Mouse (Mus musculus): ENCODE measurements around the gene 1600015I10Rik. TPM values are rescaled to one million over a fixed set of nuclear protein-coding genes. Genes with fewer than 3 reads are reported as not detected.
"Not testable (repeated sequence)": the region's sequence is repeated elsewhere in the genome, so short reads cannot be mapped to it uniquely, and the experiment has no call there.

Gene 1600015I10Rik
- polyA plus RNA-seq (2016; fragmentation: Nextera tagmentation; extraction: Ambion mirVana): not detected in 2 replicates

- H3K36me3 ChIP-seq: no peaks in the 10 kb centered on the region
- H3K4me1 ChIP-seq: no peaks in the 10 kb centered on the region
- WGBS: 90% methylated on average over 5 of the region's 5 CpGs
- no peaks in the 10 kb centered on the region for H3K9me3 ChIP-seq (replicated peaks)
- H3K27me3 ChIP-seq (ENCODE audit: low read depth, poor library complexity, severe bottlenecking): no peaks in the 10 kb centered on the region
- no peak within 1 kb of the TSS for H3K27ac ChIP-seq
- no peak for DNase-seq (ENCODE audit: low spot score)
- H3K4me3 ChIP-seq: no peak within 1 kb of the TSS
Measured at GRCm38 (mm10) chr6:48929595-48929994, at the start of gene 1600015I10Rik. 1600015I10Rik (plus strand) TSS chr6:48929895.

- no peaks in the 10 kb centered on the region for H3K36me3 ChIP-seq
- no peak overlapping the region for H3K4me3 ChIP-seq
- no peaks in the 10 kb centered on the region for H3K4me1 ChIP-seq
- peak; percentile 7 for DNase-seq (ENCODE audit: low spot score)
- no peaks in the 10 kb centered on the region for H3K27me3 ChIP-seq (ENCODE audit: low read depth, poor library complexity, severe bottlenecking)
- H3K9me3 ChIP-seq (replicated peaks): no peaks in the 10 kb centered on the region
- no peak overlapping the region for H3K27ac ChIP-seq
- WGBS: 86% methylated on average over 4 of the region's 4 CpGs
Measured at GRCm38 (mm10) chr6:48894203-48894602, 35.5 kb upstream of the 1600015I10Rik start.

GRCm38 (mm10) chr6:48894938-48895818 is 34.5 kb upstream of the 1600015I10Rik start:
- Histone ChIP-seq H3K4me1 (no peaks in the 10 kb centered on the region), H3K4me3 (no peak overlapping the region), H3K27me3 (ENCODE audit: low read depth, poor library complexity, severe bottlenecking) (no peaks in the 10 kb centered on the region), H3K27ac (no peak overlapping the region), H3K9me3 (replicated peaks) (no peaks in the 10 kb centered on the region), H3K36me3 (no peaks in the 10 kb centered on the region)
- WGBS: 90% methylated on average over 8 of the region's 8 CpGs
- peak; percentile 19 for DNase-seq (ENCODE audit: low spot score)

- no peaks in the 10 kb centered on the region for H3K4me1 ChIP-seq
- no peak for DNase-seq (ENCODE audit: low spot score)
- 91% methylated on average over 5 of the region's 5 CpGs for WGBS
- H3K9me3 ChIP-seq (replicated peaks): no peaks in the 10 kb centered on the region
- H3K4me3 ChIP-seq: no peak overlapping the region
- no peak overlapping the region for H3K27ac ChIP-seq
- no peaks in the 10 kb centered on the region for H3K36me3 ChIP-seq
- no peaks in the 10 kb centered on the region for H3K27me3 ChIP-seq (ENCODE audit: low read depth, poor library complexity, severe bottlenecking)
Measured at GRCm38 (mm10) chr6:48895941-48896340, 33.8 kb upstream of the 1600015I10Rik start.

GRCm38 (mm10) chr6:48896956-48897355 is 32.7 kb upstream of the 1600015I10Rik start:
- peak; percentile 9 for DNase-seq (ENCODE audit: low spot score)
- H3K27ac ChIP-seq: no peak overlapping the region
- no peaks in the 10 kb centered on the region for H3K36me3 ChIP-seq
- no peaks in the 10 kb centered on the region for H3K27me3 ChIP-seq (ENCODE audit: low read depth, poor library complexity, severe bottlenecking)
- H3K4me3 ChIP-seq: no peak overlapping the region
- WGBS: 89% methylated on average over 5 of the region's 5 CpGs
- no peaks in the 10 kb centered on the region for H3K9me3 ChIP-seq (replicated peaks)
- no peaks in the 10 kb centered on the region for H3K4me1 ChIP-seq

- H3K27ac ChIP-seq; H3K4me3 ChIP-seq; H3K9me3 ChIP-seq (replicated peaks); DNase-seq (ENCODE audit: low spot score); H3K27me3 ChIP-seq (ENCODE audit: low read depth, poor library complexity, severe bottlenecking); H3K36me3 ChIP-seq; H3K4me1 ChIP-seq: not testable (repeated sequence)
- WGBS: 96% methylated on average over 11 of the region's 11 CpGs
Measured at GRCm38 (mm10) chr6:48901316-48901715, 28.4 kb upstream of the 1600015I10Rik start.

GRCm38 (mm10) chr6:48902511-48903406 is 26.9 kb upstream of the 1600015I10Rik start:
- Histone ChIP-seq H3K4me1 (peaks cover 3% of the 10 kb centered on the region; the same call in 1 of the 2 replicates), H3K27ac (no peak overlapping the region), H3K36me3 (no peaks in the 10 kb centered on the region), H3K4me3 (no peak overlapping the region), H3K27me3 (ENCODE audit: low read depth, poor library complexity, severe bottlenecking) (no peaks in the 10 kb centered on the region), H3K9me3 (replicated peaks) (no peaks in the 10 kb centered on the region)
- 92% methylated on average over 16 of the region's 17 CpGs for WGBS
- DNase-seq (ENCODE audit: low spot score): no peak

- H3K27ac ChIP-seq: no peak overlapping the region
- no peaks in the 10 kb centered on the region for H3K36me3 ChIP-seq
- no peaks in the 10 kb centered on the region for H3K9me3 ChIP-seq (replicated peaks)
- no peak overlapping the region for H3K4me3 ChIP-seq
- H3K4me1 ChIP-seq: peaks cover 3% of the 10 kb centered on the region; the same call in 1 of the 2 replicates
- DNase-seq (ENCODE audit: low spot score): no peak
- WGBS: 79% methylated on average over 4 of the region's 4 CpGs
- no peaks in the 10 kb centered on the region for H3K27me3 ChIP-seq (ENCODE audit: low read depth, poor library complexity, severe bottlenecking)
Measured at GRCm38 (mm10) chr6:48903437-48903836, 26.3 kb upstream of the 1600015I10Rik start.

GRCm38 (mm10) chr6:48905606-48906005 is 24.1 kb upstream of the 1600015I10Rik start:
- no peaks in the 10 kb centered on the region for H3K27me3 ChIP-seq (ENCODE audit: low read depth, poor library complexity, severe bottlenecking)
- no peak for DNase-seq (ENCODE audit: low spot score)
- H3K9me3 ChIP-seq (replicated peaks): no peaks in the 10 kb centered on the region
- WGBS: 93% methylated on average over 13 of the region's 13 CpGs
- no peaks in the 10 kb centered on the region for H3K36me3 ChIP-seq
- no peak overlapping the region for H3K27ac ChIP-seq
- no peak overlapping the region for H3K4me3 ChIP-seq
- peaks cover 3% of the 10 kb centered on the region; the same call in 1 of the 2 replicates for H3K4me1 ChIP-seq

- Histone ChIP-seq H3K27ac (no peak overlapping the region), H3K9me3 (replicated peaks) (no peaks in the 10 kb centered on the region), H3K36me3 (no peaks in the 10 kb centered on the region), H3K27me3 (ENCODE audit: low read depth, poor library complexity, severe bottlenecking) (no peaks in the 10 kb centered on the region), H3K4me3 (no peak overlapping the region), H3K4me1 (peaks cover 3% of the 10 kb centered on the region; the same call in 1 of the 2 replicates)
- 94% methylated on average over 14 of the region's 14 CpGs for WGBS
- DNase-seq (ENCODE audit: low spot score): peak; percentile 8
Measured at GRCm38 (mm10) chr6:48906371-48906770, 23.3 kb upstream of the 1600015I10Rik start.

GRCm38 (mm10) chr6:48909229-48909628 is 20.5 kb upstream of the 1600015I10Rik start:
- no peaks in the 10 kb centered on the region for H3K4me1 ChIP-seq
- 75% methylated on average over 1 of the region's 1 CpGs for WGBS
- no peaks in the 10 kb centered on the region for H3K36me3 ChIP-seq
- no peak overlapping the region for H3K27ac ChIP-seq
- no peak for DNase-seq (ENCODE audit: low spot score)
- no peak overlapping the region for H3K4me3 ChIP-seq
- no peaks in the 10 kb centered on the region for H3K9me3 ChIP-seq (replicated peaks)
- no peaks in the 10 kb centered on the region for H3K27me3 ChIP-seq (ENCODE audit: low read depth, poor library complexity, severe bottlenecking)

GRCm38 (mm10) chr6:48912033-48912432 is 17.7 kb upstream of the 1600015I10Rik start:
- no peak overlapping the region for H3K27ac ChIP-seq

GRCm38 (mm10) chr6:48913587-48913986 is 16.1 kb upstream of the 1600015I10Rik start:
- H3K36me3 ChIP-seq: no peaks in the 10 kb centered on the region
- H3K4me1 ChIP-seq: no peaks in the 10 kb centered on the region
- no peaks in the 10 kb centered on the region for H3K9me3 ChIP-seq (replicated peaks)
- H3K4me3 ChIP-seq: no peak overlapping the region
- WGBS: 93% methylated on average over 2 of the region's 2 CpGs
- no peaks in the 10 kb centered on the region for H3K27me3 ChIP-seq (ENCODE audit: low read depth, poor library complexity, severe bottlenecking)
- DNase-seq (ENCODE audit: low spot score): no peak
- no peak overlapping the region for H3K27ac ChIP-seq

More at GRCm38 (mm10) chr6:48912033-48912432, 17.7 kb upstream of the 1600015I10Rik start:
- Histone ChIP-seq H3K4me1 (no peaks in the 10 kb centered on the region), H3K36me3 (no peaks in the 10 kb centered on the region), H3K9me3 (replicated peaks) (no peaks in the 10 kb centered on the region), H3K4me3 (no peak overlapping the region), H3K27me3 (ENCODE audit: low read depth, poor library complexity, severe bottlenecking) (no peaks in the 10 kb centered on the region)
- WGBS: 53% methylated on average over 3 of the region's 3 CpGs
- peak; percentile 49 for DNase-seq (ENCODE audit: low spot score)
